Mouse (Mus musculus): ENCODE measurements around the gene Nynrin. TPM values are rescaled to one million over a fixed set of nuclear protein-coding genes. Genes with fewer than 3 reads are reported as not detected.

Nynrin gene
- polyA plus RNA-seq, 1 experiment from 2014 or later = 11.2 TPM

DNA sequence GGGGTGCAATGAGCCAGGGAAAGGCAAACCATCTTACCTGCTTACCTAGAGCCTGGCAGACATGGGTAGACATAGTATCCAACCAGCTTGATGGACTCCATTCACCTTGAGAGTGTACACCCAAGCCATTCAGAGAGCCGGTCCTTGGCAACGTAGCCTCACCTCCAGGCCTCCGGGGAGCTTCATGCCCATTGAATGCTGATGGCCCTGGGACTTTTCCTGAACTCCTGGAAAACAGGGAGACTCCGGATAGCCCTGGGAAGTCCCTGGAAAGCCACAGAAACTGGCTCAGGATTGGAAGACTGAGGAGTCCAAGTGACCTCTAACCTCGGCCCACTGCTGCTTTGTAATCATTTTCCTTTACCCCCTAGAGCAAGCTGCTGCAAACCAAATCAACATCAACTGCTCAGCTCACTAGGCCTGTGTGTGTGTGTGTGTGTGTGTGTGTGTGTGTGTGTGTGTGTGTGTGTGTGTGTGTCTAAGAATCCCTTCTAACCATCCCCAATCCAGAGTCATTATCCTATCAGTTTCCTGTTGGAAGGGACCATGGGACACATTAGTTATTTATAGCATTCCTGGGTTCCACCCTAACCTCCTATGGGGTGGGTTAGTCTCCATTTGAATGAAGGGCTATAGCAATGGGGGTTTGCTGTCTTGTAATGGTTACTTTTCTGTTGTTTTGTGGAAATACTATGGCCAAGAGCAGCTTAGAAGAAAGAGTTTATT lies 18.8 kb upstream of the Nynrin start:
- no peak for ATAC-seq (ENCODE audit: low FRiP score, low TSS enrichment)
- 69% methylated on average over 5 of the region's 5 CpGs for WGBS
- Histone ChIP-seq H3K4me2 (ENCODE audit: low read length) (no peak overlapping the region), H3K9me3 (ENCODE audit: control insufficient read depth, low read length) (no peaks in the 10 kb centered on the region), H3K9ac (replicated peaks; ENCODE audit: low read length) (no peak overlapping the region), H3K4me3 (replicated peaks; ENCODE audit: low read depth, low read length) (no peak overlapping the region), H3K27ac (replicated peaks; ENCODE audit: low read depth, low read length) (no peak overlapping the region), H3K27me3 (ENCODE audit: control insufficient read depth, insufficient read depth, low read length) (no peaks in the 10 kb centered on the region), H3K4me1 (ENCODE audit: control insufficient read depth, insufficient read depth, low read length) (no peaks in the 10 kb centered on the region), H3K36me3 (ENCODE audit: control insufficient read depth, insufficient read depth, low read length) (no peaks in the 10 kb centered on the region)
- no peak for DNase-seq

DNA sequence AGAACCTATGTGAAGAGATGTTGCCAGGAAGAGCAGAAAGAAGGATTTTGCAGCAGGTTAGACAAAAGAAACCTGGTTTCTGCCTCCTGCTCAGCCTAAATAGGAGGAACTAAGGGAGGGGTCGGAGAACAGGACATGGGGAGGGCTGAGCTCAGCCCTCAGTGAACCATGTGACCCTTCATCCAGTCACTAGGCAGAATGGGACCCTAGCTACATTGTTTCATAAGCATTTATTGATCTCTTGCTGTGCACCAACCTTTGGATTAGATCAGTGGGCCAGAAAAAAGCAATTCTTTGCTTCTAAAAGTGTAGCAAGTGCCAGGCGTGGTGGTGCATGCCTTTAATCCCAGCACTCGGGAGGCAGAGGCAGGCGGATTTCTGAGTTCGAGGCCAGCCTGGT lies 15.5 kb upstream of the Nynrin start:
- WGBS = 83% methylated on average over 5 of the region's 5 CpGs
- no peaks in the 10 kb centered on the region for H3K27me3 ChIP-seq (ENCODE audit: control insufficient read depth, insufficient read depth, low read length)
- DNase-seq (no peak), ATAC-seq (ENCODE audit: low FRiP score, low TSS enrichment) (no peak)
- no peak overlapping the region for H3K4me3 ChIP-seq (replicated peaks; ENCODE audit: low read depth, low read length)
- no peak overlapping the region for H3K27ac ChIP-seq (replicated peaks; ENCODE audit: low read depth, low read length)
- no peaks in the 10 kb centered on the region for H3K9me3 ChIP-seq (ENCODE audit: control insufficient read depth, low read length)
- H3K4me1 ChIP-seq (ENCODE audit: control insufficient read depth, insufficient read depth, low read length) = no peaks in the 10 kb centered on the region
- H3K4me2 ChIP-seq (ENCODE audit: low read length) = no peak overlapping the region
- H3K36me3 ChIP-seq (ENCODE audit: control insufficient read depth, insufficient read depth, low read length) = no peaks in the 10 kb centered on the region
- H3K9ac ChIP-seq (replicated peaks; ENCODE audit: low read length) = no peak overlapping the region

DNA sequence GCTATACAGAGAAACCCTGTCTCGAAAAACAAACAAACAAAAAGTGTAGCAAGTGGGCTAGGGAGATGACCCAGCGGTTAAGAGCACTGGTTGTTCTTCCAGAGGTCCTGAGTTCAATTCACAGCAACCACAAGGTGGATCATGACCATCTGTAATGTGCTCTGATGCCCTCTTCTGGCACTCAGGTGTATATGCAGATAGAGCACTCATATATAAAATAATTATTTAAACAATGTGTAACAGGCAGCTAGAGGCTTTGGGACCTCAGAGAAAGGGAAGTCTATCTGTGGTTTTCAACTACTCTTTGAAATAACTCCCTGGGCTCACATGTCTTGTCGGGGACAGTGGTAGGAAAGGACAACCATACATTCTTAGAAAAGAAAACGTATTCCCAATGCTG lies 15.1 kb upstream of the Nynrin start:
- Histone ChIP-seq H3K27ac (replicated peaks; ENCODE audit: low read depth, low read length) (no peak overlapping the region), H3K4me3 (replicated peaks; ENCODE audit: low read depth, low read length) (no peak overlapping the region), H3K9ac (replicated peaks; ENCODE audit: low read length) (no peak overlapping the region), H3K4me1 (ENCODE audit: control insufficient read depth, insufficient read depth, low read length) (no peaks in the 10 kb centered on the region), H3K4me2 (ENCODE audit: low read length) (no peak overlapping the region), H3K36me3 (ENCODE audit: control insufficient read depth, insufficient read depth, low read length) (no peaks in the 10 kb centered on the region), H3K9me3 (ENCODE audit: control insufficient read depth, low read length) (no peaks in the 10 kb centered on the region), H3K27me3 (ENCODE audit: control insufficient read depth, insufficient read depth, low read length) (no peaks in the 10 kb centered on the region)
- 85% methylated on average over 4 of the region's 4 CpGs for WGBS
- DNase-seq (no peak), ATAC-seq (ENCODE audit: low FRiP score, low TSS enrichment) (no peak)

DNA sequence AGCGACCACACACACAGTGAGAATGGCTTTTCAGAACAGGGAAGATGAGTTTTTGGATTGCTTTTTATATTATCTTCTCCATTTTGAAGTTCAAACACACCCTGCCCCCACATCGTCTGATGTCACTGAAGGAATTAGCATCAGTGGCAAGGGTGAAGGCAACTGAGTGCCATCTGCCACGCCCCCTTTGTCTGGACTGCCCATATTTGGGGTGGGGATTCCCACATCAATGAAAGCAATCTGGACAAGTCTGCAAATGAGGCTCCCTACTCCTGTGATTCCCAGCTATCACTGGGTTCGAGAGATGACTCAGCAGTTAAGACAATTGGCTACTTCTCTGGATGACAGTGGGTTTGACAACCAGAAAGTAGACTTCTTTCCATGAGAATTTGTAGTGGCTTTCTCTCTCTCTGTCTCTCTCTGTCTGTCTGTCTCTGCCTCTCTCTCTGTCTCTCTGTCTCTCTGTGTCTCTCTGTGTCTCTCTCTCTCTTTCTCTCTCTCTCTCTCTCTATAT lies 12.9 kb upstream of the Nynrin start:
- WGBS = 61% methylated on average over 4 of the region's 4 CpGs
- Histone ChIP-seq H3K27ac (replicated peaks; ENCODE audit: low read depth, low read length) (no peak overlapping the region), H3K9me3 (ENCODE audit: control insufficient read depth, low read length) (no peaks in the 10 kb centered on the region), H3K9ac (replicated peaks; ENCODE audit: low read length) (no peak overlapping the region), H3K4me1 (ENCODE audit: control insufficient read depth, insufficient read depth, low read length) (no peaks in the 10 kb centered on the region), H3K4me3 (replicated peaks; ENCODE audit: low read depth, low read length) (no peak overlapping the region), H3K36me3 (ENCODE audit: control insufficient read depth, insufficient read depth, low read length) (no peaks in the 10 kb centered on the region), H3K4me2 (ENCODE audit: low read length) (no peak overlapping the region), H3K27me3 (ENCODE audit: control insufficient read depth, insufficient read depth, low read length) (no peaks in the 10 kb centered on the region)
- DNase-seq = no peak
- ATAC-seq (ENCODE audit: low FRiP score, low TSS enrichment) = no peak

DNA sequence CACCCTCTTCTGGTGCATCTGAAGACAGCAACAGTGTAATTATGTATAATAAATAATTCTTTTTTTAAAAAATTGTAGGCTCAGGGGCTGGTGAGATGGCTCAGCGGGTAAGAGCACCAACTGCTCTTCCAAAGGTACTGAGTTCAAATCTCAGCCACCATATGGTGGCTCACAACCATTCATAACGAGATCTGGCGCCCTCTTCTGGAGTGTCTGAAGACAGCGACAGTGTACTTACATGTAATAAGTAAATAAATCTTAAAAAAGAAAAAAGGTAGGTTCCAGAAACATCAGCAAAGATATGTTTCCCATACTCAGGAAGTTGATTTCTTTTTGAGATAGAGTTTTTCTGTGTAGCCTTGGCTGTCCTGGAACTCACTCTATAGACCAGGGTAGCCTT lies 11.0 kb upstream of the Nynrin start:
- no peaks in the 10 kb centered on the region for H3K9me3 ChIP-seq (ENCODE audit: control insufficient read depth, low read length)
- H3K4me1 ChIP-seq (ENCODE audit: control insufficient read depth, insufficient read depth, low read length) = no peaks in the 10 kb centered on the region
- H3K4me2 ChIP-seq (ENCODE audit: low read length) = no peak overlapping the region
- H3K9ac ChIP-seq (replicated peaks; ENCODE audit: low read length) = no peak overlapping the region
- WGBS = 85% methylated on average over 4 of the region's 4 CpGs
- DNase-seq (no peak), ATAC-seq (ENCODE audit: low FRiP score, low TSS enrichment) (no peak)
- no peaks in the 10 kb centered on the region for H3K36me3 ChIP-seq (ENCODE audit: control insufficient read depth, insufficient read depth, low read length)
- H3K27ac ChIP-seq (replicated peaks; ENCODE audit: low read depth, low read length) = no peak overlapping the region
- H3K4me3 ChIP-seq (replicated peaks; ENCODE audit: low read depth, low read length) = no peak overlapping the region
- no peaks in the 10 kb centered on the region for H3K27me3 ChIP-seq (ENCODE audit: control insufficient read depth, insufficient read depth, low read length)

DNA sequence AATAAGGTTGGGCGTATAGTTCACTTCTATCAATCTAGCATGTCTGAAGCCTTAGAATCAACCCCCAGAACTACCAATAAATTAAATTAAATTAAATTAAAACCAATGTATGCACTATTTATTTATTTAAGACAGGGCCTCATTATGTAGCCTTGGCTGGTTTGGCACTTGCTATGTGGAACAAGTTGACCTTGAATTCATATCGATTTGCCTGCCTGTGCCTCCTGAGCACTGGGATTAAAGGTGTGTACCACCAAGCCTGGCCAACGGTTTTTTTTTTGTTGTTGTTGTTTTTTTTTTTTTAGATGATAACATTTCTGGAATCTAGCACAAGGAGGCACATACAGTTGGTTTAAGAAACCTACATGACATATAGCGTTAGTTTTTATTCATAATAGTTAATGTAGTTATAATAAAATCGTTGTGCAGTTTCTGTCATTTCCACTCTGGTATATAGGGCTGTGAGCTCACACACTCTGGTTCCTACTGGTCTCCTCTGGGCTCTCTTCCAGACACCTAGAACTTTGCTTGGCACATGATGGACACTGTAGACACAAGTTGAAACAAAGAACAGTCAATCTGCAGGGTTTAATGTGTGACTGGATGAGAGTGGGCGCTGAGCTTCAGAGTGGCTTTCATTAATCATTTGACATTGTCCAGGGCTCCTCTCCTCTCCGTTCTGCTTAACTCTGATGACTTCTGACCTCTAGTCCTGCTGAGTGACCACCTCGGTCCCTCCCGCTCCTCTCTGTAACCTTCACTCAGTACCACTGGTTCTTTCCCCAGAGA lies 8.1 kb upstream of the Nynrin start:
- Histone ChIP-seq H3K4me3 (replicated peaks; ENCODE audit: low read depth, low read length) (no peak overlapping the region), H3K4me2 (ENCODE audit: low read length) (no peak overlapping the region), H3K27ac (replicated peaks; ENCODE audit: low read depth, low read length) (no peak overlapping the region), H3K36me3 (ENCODE audit: control insufficient read depth, insufficient read depth, low read length) (no peaks in the 10 kb centered on the region), H3K27me3 (ENCODE audit: control insufficient read depth, insufficient read depth, low read length) (no peaks in the 10 kb centered on the region), H3K9me3 (ENCODE audit: control insufficient read depth, low read length) (no peaks in the 10 kb centered on the region), H3K9ac (replicated peaks; ENCODE audit: low read length) (no peak overlapping the region), H3K4me1 (ENCODE audit: control insufficient read depth, insufficient read depth, low read length) (no peaks in the 10 kb centered on the region)
- no peak for ATAC-seq (ENCODE audit: low FRiP score, low TSS enrichment)
- DNase-seq = no peak
- WGBS = 85% methylated on average over 9 of the region's 9 CpGs

DNA sequence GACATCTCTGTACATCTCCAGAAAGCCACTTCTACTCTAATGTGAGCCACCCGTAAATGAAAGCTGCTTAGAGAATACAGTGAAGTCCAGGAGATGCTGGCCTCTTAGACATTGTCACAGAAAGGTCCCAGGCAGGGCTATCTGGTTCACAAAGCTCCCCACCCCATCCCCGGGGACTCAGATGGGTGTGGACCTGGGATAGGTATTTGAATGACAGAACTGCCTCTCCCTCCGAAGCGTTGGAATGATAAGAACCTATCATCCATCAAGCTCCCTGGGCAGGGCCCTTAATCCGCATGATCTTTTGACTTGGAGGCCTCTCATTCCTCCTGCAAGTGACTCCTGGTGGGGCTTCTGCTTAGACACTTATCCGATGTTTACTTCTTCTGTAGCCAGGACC lies 2.9 kb upstream of the Nynrin start:
- H3K4me2 ChIP-seq (ENCODE audit: low read length) = no peak overlapping the region
- no peaks in the 10 kb centered on the region for H3K27me3 ChIP-seq (ENCODE audit: control insufficient read depth, insufficient read depth, low read length)
- H3K27ac ChIP-seq (replicated peaks; ENCODE audit: low read depth, low read length) = no peak overlapping the region
- peaks cover 18% of the 10 kb centered on the region for H3K4me1 ChIP-seq (ENCODE audit: control insufficient read depth, insufficient read depth, low read length)
- no peak for ATAC-seq (ENCODE audit: low FRiP score, low TSS enrichment)
- no peaks in the 10 kb centered on the region for H3K36me3 ChIP-seq (ENCODE audit: control insufficient read depth, insufficient read depth, low read length)
- DNase-seq = no peak
- H3K4me3 ChIP-seq (replicated peaks; ENCODE audit: low read depth, low read length) = no peak overlapping the region
- no peaks in the 10 kb centered on the region for H3K9me3 ChIP-seq (ENCODE audit: control insufficient read depth, low read length)
- 74% methylated on average over 6 of the region's 6 CpGs for WGBS
- H3K9ac ChIP-seq (replicated peaks; ENCODE audit: low read length) = no peak overlapping the region

DNA sequence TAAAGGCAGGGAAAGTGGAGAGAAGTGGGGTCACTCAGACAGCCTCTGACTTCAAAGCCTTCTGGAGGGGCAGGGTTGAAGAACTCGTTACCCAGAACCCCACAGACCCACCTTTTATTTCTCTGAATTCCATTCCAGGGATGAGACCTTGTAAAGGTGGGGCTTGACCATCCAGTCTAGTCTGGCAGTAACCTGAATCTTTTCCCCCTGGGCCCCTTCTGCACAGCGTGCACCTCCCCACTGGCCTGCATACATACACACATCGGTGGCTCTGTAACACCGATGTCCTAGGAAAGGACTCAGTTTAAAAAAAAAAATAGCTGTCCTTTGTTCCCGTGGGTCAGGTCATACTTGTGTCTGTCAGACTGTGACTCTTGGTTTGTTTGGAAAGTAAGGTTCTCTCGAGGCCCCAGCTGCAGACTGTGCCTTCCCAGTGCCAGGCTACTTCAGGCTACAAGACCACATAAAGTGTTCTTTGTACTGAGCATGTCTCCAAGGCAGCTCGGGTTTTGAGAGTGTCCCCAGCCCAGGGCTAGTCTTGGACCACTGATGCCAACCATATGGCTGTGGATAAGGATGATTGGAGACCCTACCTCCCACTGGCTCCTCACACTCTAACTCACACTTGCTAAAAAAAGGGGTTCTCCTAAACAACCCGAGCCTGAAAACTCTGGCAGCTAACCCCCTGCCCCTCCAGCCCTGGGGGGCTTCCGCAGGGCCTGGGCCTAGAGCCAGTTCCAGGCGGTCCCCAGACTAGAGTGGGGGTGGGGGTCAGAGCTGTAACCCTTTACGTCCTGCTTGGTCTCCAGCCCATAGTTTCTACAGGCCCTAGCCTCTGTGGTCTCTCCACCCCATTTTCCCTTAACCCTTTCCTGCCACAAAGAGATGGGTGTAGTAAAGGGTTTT lies 911 bp upstream of the Nynrin start:
- peak; percentile 70 for ATAC-seq (ENCODE audit: low FRiP score, low TSS enrichment)
- Histone ChIP-seq H3K4me3 (replicated peaks; ENCODE audit: low read depth, low read length) (peak overlapping the region; percentile 70), H3K9ac (replicated peaks; ENCODE audit: low read length) (peak overlapping the region; percentile 79), H3K4me2 (ENCODE audit: low read length) (peak overlapping the region; percentile 80), H3K27ac (replicated peaks; ENCODE audit: low read depth, low read length) (peak overlapping the region; percentile 87), H3K4me1 (ENCODE audit: control insufficient read depth, insufficient read depth, low read length) (peaks cover 37% of the 10 kb centered on the region), H3K9me3 (ENCODE audit: control insufficient read depth, low read length) (no peaks in the 10 kb centered on the region), H3K36me3 (ENCODE audit: control insufficient read depth, insufficient read depth, low read length) (no peaks in the 10 kb centered on the region), H3K27me3 (ENCODE audit: control insufficient read depth, insufficient read depth, low read length) (no peaks in the 10 kb centered on the region)
- DNase-seq = peak; percentile 72
- WGBS = 3% methylated on average over 11 of the region's 11 CpGs

All from midbrain, embryonic 14.5 days (tissue).